Mouse (Mus musculus) olfactory bulb, adult 2 months (tissue): ENCODE data around the gene Auts2. TPM values are rescaled to one million over a fixed set of nuclear protein-coding genes. Genes with fewer than 3 reads are reported as not detected.

ENCODE experiments used
- H3K27ac ChIP-seq: fragments of 200-500 bp; 2 replicates; pipeline ENCODE4 v1.5.1; 2012; ENCODE audit warnings: low read depth, low read length; ENCODE audit not compliant: insufficient read depth
- H3K4me1 ChIP-seq: fragments of 200-500 bp; 2 replicates; pipeline ENCODE4 v1.6.1; 2012; ENCODE audit warnings: low read length; ENCODE audit not compliant: control insufficient read depth, insufficient read depth
- H3K4me3 ChIP-seq: fragments of 200-500 bp; 2 replicates; pipeline ENCODE4 v1.5.1; 2012; ENCODE audit warnings: mild to moderate bottlenecking, low read depth, low read length, moderate library complexity; ENCODE audit not compliant: insufficient read depth
- CTCF ChIP-seq: fragments of 200-500 bp; IDR thresholded peaks from 2 replicates; pipeline ENCODE4 v1.5.1; 2012; ENCODE audit warnings: low read depth, mild to moderate bottlenecking, low read length, moderate library complexity; ENCODE audit not compliant: insufficient read depth
- POLR2A ChIP-seq: fragments of 200-500 bp; IDR thresholded peaks from 2 replicates; pipeline ENCODE4 v1.6.1; 2012; ENCODE audit warnings: mild to moderate bottlenecking, low read depth, low read length, moderate library complexity; ENCODE audit not compliant: insufficient read depth
- WGBS: fragments of 180-500 bp; shearing (Covaris S2); methylation state at CpG from one replicate; pipeline ENCODE4 v1.1.7; 2018; 5-methylcytosine and 5-hydroxymethylcytosine counted together
- polyA plus RNA-seq: library from polyadenylated mRNA; stranded (reverse); fragments of >200 nt; gene quantifications from 2 replicates; pipeline ENCODE4 v1.2.4, GENCODE M21; 2012; ENCODE audit warnings: low replicate concordance; ENCODE audit not compliant: missing spikeins, insufficient read depth, insufficient read length

Gene Auts2
- polyA plus RNA-seq, 1 experiment: not detected

DNA sequence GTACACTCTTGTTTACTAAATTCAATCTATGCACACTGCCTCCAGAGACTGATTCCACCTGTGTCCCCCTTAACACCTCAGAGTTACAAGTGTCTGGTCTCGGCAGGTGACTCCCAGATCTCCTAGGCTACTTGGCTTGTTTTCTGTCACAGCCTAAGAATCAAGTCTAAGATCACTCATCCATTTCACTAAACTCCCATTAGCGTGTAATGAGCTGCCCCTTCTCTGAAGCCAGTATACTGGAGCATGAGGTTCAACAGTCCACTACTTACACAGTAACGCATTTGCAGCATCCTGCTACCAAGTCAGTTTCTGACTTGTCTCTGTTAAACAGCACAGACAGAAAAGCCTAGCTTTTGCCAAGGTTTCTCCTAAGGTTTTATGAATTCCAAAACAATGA lies 116.8 kb downstream of the Auts2 start:
- TF ChIP-seq CTCF: no peak
- no peak for TF ChIP-seq POLR2A
- Histone ChIP-seq H3K4me1 (no peaks in the 10 kb centered on the region), H3K4me3 (no peak overlapping the region), H3K27ac (no peak overlapping the region)
- 72% methylated on average over 3 of the region's 3 CpGs for WGBS

GRCm38 (mm10) chr5:132425792-132426309 lies 117.3 kb downstream of the Auts2 start:
- 65% methylated on average over 6 of the region's 6 CpGs for WGBS
- Histone ChIP-seq H3K4me1 (no peaks in the 10 kb centered on the region), H3K4me3 (no peak overlapping the region), H3K27ac (no peak overlapping the region)
- TF ChIP-seq POLR2A (no peak), CTCF (no peak)

DNA sequence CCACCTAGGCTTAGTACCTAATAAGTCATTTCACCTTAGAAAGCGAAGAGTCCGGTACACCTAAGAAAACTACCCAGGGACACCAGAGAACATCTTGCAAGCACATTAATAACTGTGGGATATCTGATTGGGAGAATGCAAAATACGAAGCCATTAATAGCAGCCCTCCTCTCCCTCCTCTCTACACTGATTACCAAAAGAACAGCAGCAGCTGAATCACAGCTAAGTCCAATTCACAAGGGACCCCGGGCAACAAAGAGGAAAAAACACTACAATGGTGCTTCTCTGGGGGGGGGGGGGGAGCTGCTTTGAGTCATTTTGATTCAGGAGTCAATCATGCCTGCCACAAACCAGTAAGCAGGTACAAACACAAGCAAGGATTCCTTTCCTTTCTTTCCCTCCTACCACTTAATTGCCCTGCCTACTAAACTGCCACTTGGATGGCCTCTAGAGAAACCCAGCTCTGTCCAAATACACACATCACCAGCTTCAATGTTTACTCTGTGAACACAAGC lies 132.7 kb downstream of the Auts2 start:
- H3K27ac ChIP-seq: 0 out of 2 replicates have a peak overlapping the region, but pooled peaks have one; percentile 51
- peaks cover 7% of the 10 kb centered on the region for H3K4me1 ChIP-seq
- 35% methylated on average over 4 of the region's 4 CpGs for WGBS
- no peak overlapping the region for H3K4me3 ChIP-seq
- TF ChIP-seq POLR2A (no peak), CTCF (no peak)

GRCm38 (mm10) chr5:132408892-132409575 lies 134.1 kb downstream of the Auts2 start:
- H3K4me3 ChIP-seq: no peak overlapping the region
- H3K27ac ChIP-seq: no peak overlapping the region
- no peak for TF ChIP-seq POLR2A
- TF ChIP-seq CTCF: no peak
- peaks cover 5% of the 10 kb centered on the region for H3K4me1 ChIP-seq
- 25% methylated on average over 2 of the region's 2 CpGs for WGBS

GRCm38 (mm10) chr5:132400556-132400955 lies 142.6 kb downstream of the Auts2 start:
- 54% methylated on average over 10 of the region's 10 CpGs for WGBS
- H3K4me3 ChIP-seq: no peak overlapping the region
- H3K4me1 ChIP-seq: peaks cover 28% of the 10 kb centered on the region
- TF ChIP-seq CTCF: no peak
- TF ChIP-seq POLR2A: no peak
- 0 out of 2 replicates have a peak overlapping the region, but pooled peaks have one; percentile 33 for H3K27ac ChIP-seq

DNA sequence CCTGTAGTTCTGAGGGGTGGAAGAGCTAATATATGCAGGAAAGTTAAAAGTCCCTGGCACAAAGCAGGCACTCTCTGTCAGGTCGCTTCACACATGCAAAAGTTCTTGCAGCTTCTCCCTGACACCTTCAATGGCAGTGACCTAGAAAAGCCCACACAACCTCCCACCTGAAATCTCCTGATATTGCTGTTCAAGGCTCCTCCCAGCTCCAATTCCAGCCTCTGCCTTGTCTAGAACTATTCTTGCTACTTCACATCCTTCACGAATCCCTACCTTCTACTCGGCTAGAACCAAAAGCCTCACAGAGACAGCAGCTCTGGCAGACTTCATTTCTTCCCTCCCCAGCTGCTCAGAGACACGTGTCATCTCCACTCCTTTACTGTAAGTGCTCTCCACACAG lies 143.7 kb downstream of the Auts2 start:
- 37% methylated on average over 4 of the region's 4 CpGs for WGBS
- Histone ChIP-seq H3K27ac (0 out of 2 replicates have a peak overlapping the region, but pooled peaks have one; percentile 38), H3K4me1 (peaks cover 30% of the 10 kb centered on the region), H3K4me3 (no peak overlapping the region)
- no peak for TF ChIP-seq CTCF
- no peak for TF ChIP-seq POLR2A

DNA sequence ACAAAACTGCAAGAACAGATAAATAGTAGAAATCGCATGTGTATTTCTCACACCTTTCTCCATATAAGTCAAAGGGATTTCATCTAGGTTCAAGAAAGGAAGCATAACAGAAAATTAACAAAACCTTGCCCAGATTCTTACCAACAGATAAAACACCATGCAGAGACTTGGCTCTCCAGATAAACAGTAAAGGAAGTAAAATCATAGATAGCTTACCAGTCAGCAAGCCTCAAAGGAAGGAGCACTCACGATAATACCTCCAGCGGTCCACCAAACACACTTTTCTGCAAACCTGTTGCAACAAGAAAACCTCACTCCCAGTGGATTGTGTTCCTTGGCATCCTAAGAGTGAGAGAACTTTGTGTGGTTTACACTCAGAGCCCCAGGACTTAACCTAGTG lies 147.2 kb downstream of the Auts2 start:
- Histone ChIP-seq H3K4me3 (no peak overlapping the region), H3K4me1 (peaks cover 26% of the 10 kb centered on the region), H3K27ac (no peak overlapping the region)
- TF ChIP-seq CTCF (no peak), POLR2A (no peak)
- 92% methylated on average over 3 of the region's 3 CpGs for whole genome bisulfite sequencing

- Histone ChIP-seq H3K4me3 (no peak overlapping the region), H3K4me1 (peaks cover 22% of the 10 kb centered on the region), H3K27ac (no peak overlapping the region)
- 66% methylated on average over 6 of the region's 6 CpGs for WGBS
- TF ChIP-seq POLR2A (no peak), CTCF (no peak)
These were observed 148.2 kb downstream of the Auts2 start for GRCm38 (mm10) chr5:132394800-132395575.
